Mouse (Mus musculus): ENCODE measurements around the gene D630023F18Rik. TPM values are rescaled to one million over a fixed set of nuclear protein-coding genes. Genes with fewer than 3 reads are reported as not detected.

Gene D630023F18Rik
- polyA plus RNA-seq (2015; fragmentation: Nextera tagmentation; extraction: Ambion mirVana): 0.20 and 0.27 TPM in 2 replicates

- WGBS: 17% methylated on average over 9 of the region's 9 CpGs
- H3K4me2 ChIP-seq: peak within 1 kb of the TSS; percentile 23; the same call in 1 of the 2 replicates
- no peak within 1 kb of the TSS for H3K27ac ChIP-seq
- no peak within 1 kb of the TSS for H3K9ac ChIP-seq
- H3K9me3 ChIP-seq: no peaks in the 10 kb centered on the region
- H3K4me1 ChIP-seq: no peaks in the 10 kb centered on the region
- H3K36me3 ChIP-seq: no peaks in the 10 kb centered on the region
- H3K4me3 ChIP-seq: no peak within 1 kb of the TSS
- H3K27me3 ChIP-seq: no peaks in the 10 kb centered on the region
- no peak for ATAC-seq (ENCODE audit: borderline replicate concordance, extremely low read depth, low FRiP score, low TSS enrichment)
Observed at GRCm38 (mm10) chr1:65122574-65123372, at the start of gene D630023F18Rik. Gene D630023F18Rik, minus strand, starts transcription at chr1:65123214.

DNA sequence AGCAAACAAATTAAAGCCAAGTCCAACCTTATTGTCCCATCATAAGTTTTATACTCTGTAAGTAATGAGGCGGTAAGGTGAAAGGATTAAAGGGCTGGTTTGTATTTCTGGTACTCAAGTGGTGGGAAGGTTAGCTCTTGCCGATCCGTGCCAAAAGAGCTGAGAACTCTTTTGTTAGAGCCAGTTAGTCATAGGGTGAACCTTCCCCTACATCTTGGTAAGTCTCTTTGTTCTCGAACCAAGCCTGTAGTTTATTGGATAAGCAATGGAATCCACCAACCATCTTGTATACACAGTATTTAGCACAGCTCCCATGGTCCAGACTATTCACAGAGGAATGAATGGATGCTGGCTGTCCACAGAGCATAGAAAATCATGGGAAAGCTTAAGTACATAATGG, 48.6 kb upstream of the D630023F18Rik start:
- H3K27ac ChIP-seq: no peak overlapping the region
- 89% methylated on average over 4 of the region's 4 CpGs for WGBS
- H3K4me1 ChIP-seq: peaks cover 6% of the 10 kb centered on the region; the same call in 1 of the 2 replicates
- no peaks in the 10 kb centered on the region for H3K9me3 ChIP-seq
- no peak overlapping the region for H3K9ac ChIP-seq
- H3K4me2 ChIP-seq: no peak overlapping the region
- H3K36me3 ChIP-seq: peaks cover 39% of the 10 kb centered on the region
- no peaks in the 10 kb centered on the region for H3K27me3 ChIP-seq
- no peak overlapping the region for H3K4me3 ChIP-seq
- no peak for ATAC-seq (ENCODE audit: borderline replicate concordance, extremely low read depth, low FRiP score, low TSS enrichment)

DNA sequence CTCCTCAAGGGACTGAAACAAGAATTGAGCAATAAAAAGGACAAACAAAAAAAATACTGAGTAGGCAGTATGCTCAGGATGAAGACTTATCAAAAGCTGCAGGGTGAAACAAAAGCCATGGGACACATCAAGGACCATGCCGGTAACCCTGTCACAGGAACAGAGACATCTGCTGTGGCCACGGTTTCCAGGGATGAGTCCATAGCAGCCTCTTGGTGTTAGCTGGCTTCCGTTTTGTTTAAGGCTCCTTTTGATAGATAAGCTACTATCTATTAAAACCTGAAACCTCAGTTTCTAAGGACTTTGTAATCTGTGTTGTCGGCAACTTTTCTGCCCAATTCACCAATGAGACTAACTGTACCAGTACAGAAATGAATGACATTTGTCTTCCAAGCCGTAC, 46.9 kb upstream of the D630023F18Rik start:
- H3K4me1 ChIP-seq: no peaks in the 10 kb centered on the region
- WGBS: 78% methylated on average over 5 of the region's 5 CpGs
- H3K36me3 ChIP-seq: peaks cover 55% of the 10 kb centered on the region
- no peak overlapping the region for H3K27ac ChIP-seq
- no peak overlapping the region for H3K4me2 ChIP-seq
- H3K27me3 ChIP-seq: no peaks in the 10 kb centered on the region
- no peak overlapping the region for H3K9ac ChIP-seq
- no peak for ATAC-seq (ENCODE audit: borderline replicate concordance, extremely low read depth, low FRiP score, low TSS enrichment)
- H3K4me3 ChIP-seq: no peak overlapping the region
- no peaks in the 10 kb centered on the region for H3K9me3 ChIP-seq

- H3K9ac ChIP-seq: no peak overlapping the region
- no peaks in the 10 kb centered on the region for H3K9me3 ChIP-seq
- H3K27ac ChIP-seq: no peak overlapping the region
- H3K4me3 ChIP-seq: no peak overlapping the region
- H3K4me1 ChIP-seq: no peaks in the 10 kb centered on the region
- WGBS: 83% methylated on average over 7 of the region's 7 CpGs
- no peak overlapping the region for H3K4me2 ChIP-seq
- ATAC-seq (ENCODE audit: borderline replicate concordance, extremely low read depth, low FRiP score, low TSS enrichment): no peak
- no peaks in the 10 kb centered on the region for H3K27me3 ChIP-seq
- H3K36me3 ChIP-seq: peaks cover 57% of the 10 kb centered on the region
Observed at GRCm38 (mm10) chr1:65169536-65169935, 46.5 kb upstream of the D630023F18Rik start.

DNA sequence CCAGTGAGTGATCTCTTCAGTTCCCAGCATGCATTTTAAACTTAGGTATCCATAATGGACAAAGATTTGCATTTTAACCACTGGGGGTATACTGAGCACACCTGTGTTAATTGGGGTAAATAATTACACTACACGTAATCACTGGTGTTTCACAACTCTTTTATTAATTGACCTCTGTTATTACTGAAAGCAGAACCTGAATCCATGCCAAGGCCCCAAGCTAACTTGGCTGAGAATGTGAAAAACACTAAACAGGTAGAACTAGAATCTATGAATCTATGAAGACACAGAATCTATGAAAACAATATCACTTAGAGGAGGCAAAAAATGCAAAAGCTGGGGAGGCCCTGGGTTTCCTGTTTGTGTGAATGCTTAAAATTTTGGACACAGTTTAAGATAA, 44.5 kb upstream of the D630023F18Rik start:
- no peak for ATAC-seq (ENCODE audit: borderline replicate concordance, extremely low read depth, low FRiP score, low TSS enrichment)
- H3K4me3 ChIP-seq: no peak overlapping the region
- H3K9ac ChIP-seq: no peak overlapping the region
- H3K27me3 ChIP-seq: no peaks in the 10 kb centered on the region
- H3K4me1 ChIP-seq: no peaks in the 10 kb centered on the region
- peaks cover 70% of the 10 kb centered on the region for H3K36me3 ChIP-seq
- H3K27ac ChIP-seq: no peak overlapping the region
- no peaks in the 10 kb centered on the region for H3K9me3 ChIP-seq
- WGBS: 82% methylated on average over 1 of the region's 1 CpGs
- H3K4me2 ChIP-seq: no peak overlapping the region

- Histone ChIP-seq H3K27ac (no peak overlapping the region), H3K27me3 (no peaks in the 10 kb centered on the region), H3K4me1 (no peaks in the 10 kb centered on the region), H3K9me3 (no peaks in the 10 kb centered on the region), H3K4me3 (no peak overlapping the region), H3K9ac (no peak overlapping the region), H3K36me3 (peaks cover 76% of the 10 kb centered on the region), H3K4me2 (no peak overlapping the region)
- 93% methylated on average over 1 of the region's 1 CpGs for WGBS
- no peak for ATAC-seq (ENCODE audit: borderline replicate concordance, extremely low read depth, low FRiP score, low TSS enrichment)
Observed at GRCm38 (mm10) chr1:65162210-65162609, 39.2 kb upstream of the D630023F18Rik start.

GRCm38 (mm10) chr1:65156111-65156510, 33.1 kb upstream of the D630023F18Rik start:
- H3K4me2 ChIP-seq: no peak overlapping the region
- no peak overlapping the region for H3K9ac ChIP-seq
- no peaks in the 10 kb centered on the region for H3K27me3 ChIP-seq
- 87% methylated on average over 5 of the region's 5 CpGs for WGBS
- H3K27ac ChIP-seq: no peak overlapping the region
- ATAC-seq (ENCODE audit: borderline replicate concordance, extremely low read depth, low FRiP score, low TSS enrichment): no peak
- H3K4me3 ChIP-seq: no peak overlapping the region
- peaks cover 24% of the 10 kb centered on the region for H3K36me3 ChIP-seq
- H3K4me1 ChIP-seq: no peaks in the 10 kb centered on the region
- H3K9me3 ChIP-seq: no peaks in the 10 kb centered on the region

DNA sequence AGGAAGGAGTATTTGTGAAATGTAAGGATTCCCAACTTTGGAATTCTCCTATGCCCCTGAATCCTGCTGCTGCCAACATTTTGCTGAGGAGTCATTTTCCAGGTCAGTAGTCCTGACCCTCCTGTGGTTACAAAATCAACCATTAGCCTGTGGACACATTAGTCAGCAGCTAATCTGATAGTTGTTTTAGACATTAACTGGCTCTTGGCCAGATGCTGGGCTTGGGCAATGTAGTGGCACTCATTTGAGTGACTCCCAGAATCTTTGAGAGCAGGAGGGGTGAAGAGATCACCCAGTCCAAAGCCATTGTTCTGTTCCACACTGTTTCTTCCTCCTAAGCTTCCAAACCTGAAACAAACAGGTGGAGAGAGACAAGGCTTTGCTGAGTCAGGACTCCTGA, 31.8 kb upstream of the D630023F18Rik start:
- no peaks in the 10 kb centered on the region for H3K9me3 ChIP-seq
- H3K4me3 ChIP-seq: no peak overlapping the region
- H3K9ac ChIP-seq: no peak overlapping the region
- ATAC-seq (ENCODE audit: borderline replicate concordance, extremely low read depth, low FRiP score, low TSS enrichment): no peak
- H3K4me2 ChIP-seq: no peak overlapping the region
- H3K27me3 ChIP-seq: no peaks in the 10 kb centered on the region
- no peak overlapping the region for H3K27ac ChIP-seq
- H3K4me1 ChIP-seq: no peaks in the 10 kb centered on the region
- H3K36me3 ChIP-seq: peaks cover 12% of the 10 kb centered on the region

GRCm38 (mm10) chr1:65147971-65148370, 25.0 kb upstream of the D630023F18Rik start:
- Histone ChIP-seq H3K4me1 (no peaks in the 10 kb centered on the region), H3K36me3 (no peaks in the 10 kb centered on the region), H3K27me3 (no peaks in the 10 kb centered on the region), H3K4me3 (no peak overlapping the region), H3K27ac (no peak overlapping the region), H3K9ac (no peak overlapping the region), H3K4me2 (no peak overlapping the region), H3K9me3 (no peaks in the 10 kb centered on the region)
- no peak for ATAC-seq (ENCODE audit: borderline replicate concordance, extremely low read depth, low FRiP score, low TSS enrichment)
- 64% methylated on average over 3 of the region's 3 CpGs for WGBS

DNA sequence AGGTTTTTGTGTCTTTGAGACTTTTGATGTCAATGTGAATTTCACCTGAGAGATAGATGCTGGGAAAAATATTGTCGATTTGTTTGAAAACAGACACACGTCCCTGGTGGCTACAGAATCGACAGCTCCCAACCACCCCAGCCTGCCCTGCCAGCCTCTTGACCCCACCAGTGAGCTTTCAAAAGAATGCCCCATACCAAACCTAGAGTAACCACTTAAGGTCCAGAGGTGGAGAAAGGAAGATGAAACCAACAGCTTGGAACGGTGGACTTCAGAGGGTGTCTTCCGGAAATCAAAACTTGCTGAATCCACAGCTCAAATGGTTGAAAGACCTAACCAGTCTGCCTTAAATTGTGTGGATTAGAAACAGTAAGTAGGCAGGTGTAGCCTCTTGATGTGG, 24.3 kb upstream of the D630023F18Rik start:
- no peaks in the 10 kb centered on the region for H3K4me1 ChIP-seq
- ATAC-seq (ENCODE audit: borderline replicate concordance, extremely low read depth, low FRiP score, low TSS enrichment): no peak
- no peak overlapping the region for H3K9ac ChIP-seq
- no peaks in the 10 kb centered on the region for H3K27me3 ChIP-seq
- no peak overlapping the region for H3K4me3 ChIP-seq
- no peak overlapping the region for H3K27ac ChIP-seq
- H3K36me3 ChIP-seq: no peaks in the 10 kb centered on the region
- H3K4me2 ChIP-seq: no peak overlapping the region
- 77% methylated on average over 5 of the region's 5 CpGs for WGBS
- H3K9me3 ChIP-seq: no peaks in the 10 kb centered on the region

- no peak overlapping the region for H3K4me2 ChIP-seq
- no peak overlapping the region for H3K4me3 ChIP-seq
- no peaks in the 10 kb centered on the region for H3K4me1 ChIP-seq
- H3K9ac ChIP-seq: no peak overlapping the region
- no peaks in the 10 kb centered on the region for H3K9me3 ChIP-seq
- no peak for ATAC-seq (ENCODE audit: borderline replicate concordance, extremely low read depth, low FRiP score, low TSS enrichment)
- no peaks in the 10 kb centered on the region for H3K27me3 ChIP-seq
- H3K27ac ChIP-seq: no peak overlapping the region
- 27% methylated on average over 2 of the region's 2 CpGs for WGBS
- H3K36me3 ChIP-seq: no peaks in the 10 kb centered on the region
Observed at GRCm38 (mm10) chr1:65146601-65147000, 23.6 kb upstream of the D630023F18Rik start.

GRCm38 (mm10) chr1:65144783-65145182, 21.8 kb upstream of the D630023F18Rik start:
- whole genome bisulfite sequencing: 52% methylated on average over 2 of the region's 2 CpGs
- ATAC-seq (ENCODE audit: borderline replicate concordance, extremely low read depth, low FRiP score, low TSS enrichment): no peak
- Histone ChIP-seq H3K27ac (no peak overlapping the region), H3K27me3 (no peaks in the 10 kb centered on the region), H3K4me3 (no peak overlapping the region), H3K4me2 (no peak overlapping the region), H3K9me3 (no peaks in the 10 kb centered on the region), H3K36me3 (no peaks in the 10 kb centered on the region), H3K4me1 (no peaks in the 10 kb centered on the region), H3K9ac (no peak overlapping the region)
